Mouse (Mus musculus): ENCODE data around the gene Galnt13.
"Not testable (repeated sequence)": the region's sequence is repeated elsewhere in the genome, so short reads cannot be mapped to it uniquely, and the experiment has no call there.

Galnt13 gene

GRCm38 (mm10) chr2:54936369-54936768 is 500.3 kb downstream of the Galnt13 start:
- DNase-seq, result no peak

DNA sequence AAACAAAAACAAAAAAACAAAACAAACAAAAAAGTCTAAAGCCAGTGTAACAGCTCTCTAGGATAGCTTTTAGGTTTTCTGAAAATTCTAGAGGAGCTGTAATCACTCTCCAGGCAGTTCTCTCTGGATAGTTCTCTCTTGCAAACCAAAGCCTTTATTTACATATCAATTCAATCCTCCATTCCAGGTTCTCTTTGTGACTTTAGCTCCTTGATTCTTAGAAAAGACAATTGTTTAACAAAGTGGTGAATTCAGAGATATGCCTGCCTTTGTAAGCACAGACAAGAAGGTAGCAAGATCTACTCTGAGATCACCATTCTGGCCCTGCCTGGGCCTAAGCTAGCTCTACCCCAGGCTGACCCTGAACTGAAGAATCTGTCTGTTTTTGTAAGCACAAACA is 501.2 kb downstream of the Galnt13 start:
- no peak for DNase-seq

- no peak for DNase-seq
Measured at GRCm38 (mm10) chr2:54938075-54938474, 502.0 kb downstream of the Galnt13 start.

- DNase-seq, result no peak
Measured at GRCm38 (mm10) chr2:54943386-54943785, 507.3 kb downstream of the Galnt13 start.

DNA sequence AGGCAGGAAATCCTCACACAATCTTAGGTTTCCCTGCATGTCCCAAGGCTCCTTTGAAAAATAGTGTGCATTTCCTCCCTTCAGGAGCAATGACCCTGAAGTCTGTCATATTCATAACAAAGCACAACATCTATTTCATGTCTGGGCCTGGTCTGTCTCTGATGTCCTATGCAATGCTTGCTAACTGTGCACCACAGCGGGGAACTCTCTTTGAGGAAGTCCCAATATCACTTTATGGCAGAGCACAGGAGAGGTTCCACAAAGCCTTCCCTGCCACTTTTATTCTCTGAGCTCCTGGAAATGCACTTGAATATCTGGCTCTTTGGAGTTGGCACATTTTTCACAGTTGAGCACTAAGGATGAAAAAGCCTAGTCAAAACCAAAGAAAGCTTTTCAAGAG is 547.7 kb downstream of the Galnt13 start:
- DNase-seq, result no peak

- DNase-seq, result not testable (repeated sequence)
Measured at GRCm38 (mm10) chr2:55022539-55022938, 586.4 kb downstream of the Galnt13 start.

DNA sequence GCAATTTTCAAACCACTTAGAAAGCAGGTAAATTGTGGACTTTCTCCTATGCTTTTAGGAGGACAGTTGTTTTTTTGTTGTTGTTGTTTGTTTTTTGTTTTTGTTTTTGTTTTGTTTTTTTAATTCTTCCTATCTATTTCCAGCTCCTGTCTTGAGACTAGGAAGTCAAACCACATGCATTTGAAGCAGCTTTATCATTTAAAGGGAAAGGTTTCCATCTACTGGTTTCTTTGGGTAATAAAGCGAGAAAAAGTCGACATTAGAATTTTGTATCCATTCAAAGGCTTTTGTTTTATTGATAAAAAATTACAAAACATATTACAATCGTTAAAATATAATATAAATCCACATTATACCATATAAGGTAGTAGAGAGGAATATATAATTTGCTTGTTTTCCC is 598.5 kb downstream of the Galnt13 start:
- no peak for DNase-seq

- DNase-seq, result no peak
Measured at GRCm38 (mm10) chr2:55065469-55066315, 629.6 kb downstream of the Galnt13 start.

DNA sequence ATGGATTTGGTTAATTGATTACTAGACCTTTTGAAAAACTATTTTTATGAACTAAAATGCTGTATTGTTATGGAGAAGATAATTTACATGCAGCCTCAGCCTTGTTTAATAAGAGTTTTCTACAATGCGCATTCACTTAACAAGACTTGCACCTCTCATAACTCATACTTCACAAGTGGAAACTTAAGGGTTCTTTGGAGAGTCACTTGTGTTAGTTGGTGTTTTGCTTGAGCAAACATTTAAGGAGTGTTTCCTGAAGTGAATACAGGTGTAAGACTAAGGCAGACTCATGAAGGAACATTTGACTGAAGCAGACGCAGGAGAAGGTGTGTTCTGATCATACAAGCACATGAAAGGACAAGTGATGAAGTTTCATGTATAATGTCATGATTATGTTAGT is 649.5 kb downstream of the Galnt13 start:
- no peak for DNase-seq

- no peak for DNase-seq
Measured at GRCm38 (mm10) chr2:55088034-55088433, 651.9 kb downstream of the Galnt13 start.

DNA sequence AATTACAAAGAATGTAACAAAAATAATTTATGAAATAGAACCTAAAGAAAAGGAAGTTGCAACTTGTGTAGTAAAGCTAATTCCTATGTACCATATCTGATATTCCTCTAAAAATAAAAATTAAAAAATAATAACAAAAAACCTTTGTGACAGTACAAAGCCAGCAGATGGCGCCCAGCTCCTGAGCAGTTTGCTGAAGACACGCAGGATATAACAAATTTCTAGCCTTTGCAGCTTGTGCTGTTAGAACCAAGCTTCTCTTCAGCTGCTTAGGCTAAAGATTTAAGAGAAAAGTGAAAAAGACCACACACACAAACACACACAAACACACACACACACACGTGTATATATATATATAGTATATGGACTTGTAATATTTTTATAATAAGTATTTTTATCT is 654.2 kb downstream of the Galnt13 start:
- no peak for DNase-seq

GRCm38 (mm10) chr2:55091495-55091894 is 655.4 kb downstream of the Galnt13 start:
- no peak for DNase-seq

DNA sequence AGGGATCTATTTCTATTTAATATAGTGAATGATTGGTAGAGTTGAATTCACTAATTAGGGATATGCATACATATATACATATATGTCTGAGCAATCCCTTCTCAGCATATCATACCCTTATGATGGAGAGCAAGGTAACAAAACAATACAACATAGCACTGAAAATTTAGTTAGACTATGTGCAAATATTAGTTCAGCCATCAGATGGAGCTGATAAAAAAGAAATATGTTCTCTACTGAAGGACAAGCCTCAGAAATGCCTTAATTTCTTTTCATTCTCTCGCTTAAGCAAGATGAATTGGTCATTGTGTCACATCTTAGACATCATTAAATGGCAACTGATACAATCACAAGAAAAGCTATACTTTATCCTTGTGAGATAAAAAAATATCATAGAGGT is 663.0 kb downstream of the Galnt13 start:
- DNase-seq, result no peak

- DNase-seq, result no peak
Measured at GRCm38 (mm10) chr2:55101279-55101678, 665.2 kb downstream of the Galnt13 start.

- no peak for DNase-seq
Measured at GRCm38 (mm10) chr2:55103521-55103920, 667.4 kb downstream of the Galnt13 start.

GRCm38 (mm10) chr2:55107828-55108227 is 671.7 kb downstream of the Galnt13 start:
- DNase-seq, result no peak

- DNase-seq, result no peak
Measured at GRCm38 (mm10) chr2:55153089-55153488, 717.0 kb downstream of the Galnt13 start.

GRCm38 (mm10) chr2:55164781-55165180 is 728.7 kb downstream of the Galnt13 start:
- DNase-seq, result no peak

Data from thymus, postnatal 36 days (tissue).